Mouse (Mus musculus) lung, postnatal 14 days (tissue): ENCODE data around the gene Abca2.

Source experiments
- DNase-seq: peaks from one replicate; pipeline ENCODE4 v3.0.0; 2021

The Abca2 gene

DNA sequence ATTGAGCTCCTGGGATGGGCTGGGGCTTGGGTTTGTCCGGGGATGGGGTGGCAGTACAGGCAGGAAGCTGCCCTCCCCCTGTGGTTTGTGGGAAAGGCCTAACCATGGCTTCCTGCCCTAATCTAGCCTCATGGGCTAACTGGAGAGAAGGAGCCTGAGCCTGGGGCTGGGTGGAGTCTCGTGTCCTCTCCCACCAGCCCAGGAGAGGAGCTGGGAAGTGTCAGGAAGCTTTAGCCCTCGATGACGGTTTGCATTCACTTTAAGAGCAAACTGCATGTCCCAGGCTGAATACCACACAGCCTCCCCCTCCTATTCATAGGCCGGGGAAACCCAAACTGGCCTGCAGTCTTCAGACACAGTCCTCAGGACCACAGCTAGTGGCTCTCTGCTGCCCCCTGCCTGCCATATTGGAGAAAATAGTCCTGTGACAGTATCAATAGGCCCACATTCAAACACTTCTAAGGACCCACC is 1.7 kb upstream of the Abca2 start:
- peak; percentile 78 for DNase-seq

DNA sequence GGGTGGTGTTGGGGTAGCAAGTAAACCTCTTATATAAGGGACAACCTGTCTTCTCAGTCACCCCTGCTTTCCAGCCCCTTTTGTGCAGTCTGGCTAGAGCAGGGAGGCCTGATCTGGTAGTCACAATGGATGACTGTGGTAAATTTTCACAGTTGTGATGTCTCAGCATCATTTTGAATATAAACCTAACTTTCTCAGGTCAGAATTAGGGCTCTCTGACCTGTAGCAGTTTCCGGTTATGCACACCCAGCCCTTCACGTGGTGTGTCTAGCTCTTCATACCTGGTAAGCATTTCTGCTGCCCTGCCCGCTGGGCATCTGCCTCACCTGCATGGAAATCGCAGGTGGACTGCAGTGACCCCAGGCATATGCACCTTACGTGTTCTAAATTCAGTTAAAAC is 1.2 kb upstream of the Abca2 start:
- DNase-seq, result no peak

DNA sequence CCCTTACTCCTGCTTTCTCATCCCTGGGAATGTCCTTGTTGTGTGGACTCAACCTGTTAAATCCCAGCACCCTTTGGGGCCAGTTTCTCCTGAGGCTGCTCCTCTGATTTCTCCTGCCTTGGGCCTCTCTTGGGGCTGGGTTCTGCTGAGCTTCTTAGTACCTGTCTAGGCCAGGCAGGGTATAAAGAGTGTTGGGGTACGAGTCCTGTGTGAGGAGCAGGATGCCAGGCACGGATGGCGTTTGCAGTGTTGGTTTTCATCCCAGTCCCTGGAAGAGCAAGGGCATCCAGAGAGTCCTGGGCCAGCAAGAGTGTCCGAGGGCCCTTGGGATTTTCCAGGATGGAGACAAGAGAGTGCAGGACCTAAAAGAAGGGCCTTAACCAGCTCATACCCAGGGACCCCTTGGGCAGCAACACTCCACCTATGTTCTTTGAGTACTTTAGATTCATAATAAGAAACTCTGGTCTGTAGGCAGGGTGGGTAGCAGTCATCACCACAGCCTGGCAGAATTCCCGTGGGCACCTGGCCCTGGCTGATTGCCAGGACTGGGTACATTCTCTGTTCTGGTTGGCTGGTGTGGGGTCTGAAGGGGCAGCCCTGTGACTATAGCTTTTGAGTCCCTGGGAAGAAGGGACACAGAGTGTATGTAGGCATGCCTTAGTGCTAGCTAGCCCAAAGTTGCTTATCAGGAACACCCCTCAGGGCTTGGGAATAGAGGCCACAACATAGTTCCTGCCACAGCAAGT is 1.1 kb downstream of the Abca2 start:
- no peak for DNase-seq

DNA sequence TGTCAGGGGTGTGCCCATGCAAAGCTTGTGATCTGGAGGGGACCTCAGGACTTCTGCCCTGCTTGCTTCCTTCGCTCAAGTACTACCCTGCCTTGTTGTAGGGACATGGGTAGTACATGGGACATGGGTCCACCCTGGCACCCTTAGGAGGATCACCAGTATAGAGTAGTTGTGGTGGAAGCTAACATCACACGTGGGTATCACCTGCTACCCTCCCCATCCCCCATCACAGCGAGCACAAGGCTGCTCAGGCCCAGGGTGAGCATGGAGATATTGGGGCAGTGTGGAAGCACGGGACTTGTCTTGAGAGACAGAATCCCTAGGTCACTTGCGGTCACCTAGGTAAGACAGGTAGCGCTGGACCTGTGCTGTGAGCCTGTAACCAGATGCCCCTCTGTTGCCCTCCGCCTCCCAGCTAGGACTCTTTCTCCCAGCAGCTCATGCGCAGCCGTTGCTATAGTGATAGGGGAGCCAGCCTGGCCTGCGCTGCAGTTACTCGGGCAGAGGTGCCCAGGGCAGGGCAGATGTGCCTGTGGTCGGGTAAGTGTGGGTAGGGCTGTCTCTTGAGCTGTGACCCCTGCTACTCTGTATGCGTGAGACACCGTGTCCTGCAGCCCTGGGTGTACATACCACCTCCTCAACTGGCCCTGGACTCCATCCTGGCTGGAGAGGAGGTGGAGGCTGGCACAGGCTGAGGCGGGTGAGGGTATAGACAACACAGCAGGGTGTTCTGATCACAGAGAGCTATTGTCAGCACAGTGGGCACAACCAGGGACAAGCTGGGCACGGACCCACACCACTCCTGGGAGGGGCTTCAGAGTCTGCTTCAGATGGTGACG is 2.1 kb downstream of the Abca2 start:
- DNase-seq, result no peak

DNA sequence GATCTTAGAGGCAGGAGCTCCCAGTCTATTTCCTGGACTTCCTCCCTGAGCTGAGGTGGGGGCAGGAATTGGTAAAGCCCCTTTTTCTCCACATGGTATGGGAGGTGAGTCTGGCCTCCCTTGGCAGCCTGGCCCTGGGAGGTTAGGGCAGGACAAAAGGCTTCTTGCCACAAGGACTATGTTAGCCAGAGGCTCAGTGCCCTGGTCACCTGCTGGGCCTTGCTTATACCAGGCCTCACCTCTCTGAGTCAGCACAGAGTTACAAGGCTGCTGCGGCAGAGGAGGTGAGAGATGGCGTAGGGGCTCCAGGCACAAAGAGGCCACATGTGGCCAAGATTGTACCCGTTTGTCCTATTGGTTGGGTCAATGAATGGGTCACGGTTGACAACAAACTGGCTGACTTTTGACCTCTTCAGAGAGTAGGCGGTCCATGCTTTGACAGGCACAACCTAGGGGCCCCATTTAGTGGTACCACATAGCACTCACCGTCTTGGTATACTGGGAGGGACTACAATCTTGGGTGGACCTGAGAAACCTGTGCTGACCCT is 2.9 kb downstream of the Abca2 start:
- no peak for DNase-seq

DNA sequence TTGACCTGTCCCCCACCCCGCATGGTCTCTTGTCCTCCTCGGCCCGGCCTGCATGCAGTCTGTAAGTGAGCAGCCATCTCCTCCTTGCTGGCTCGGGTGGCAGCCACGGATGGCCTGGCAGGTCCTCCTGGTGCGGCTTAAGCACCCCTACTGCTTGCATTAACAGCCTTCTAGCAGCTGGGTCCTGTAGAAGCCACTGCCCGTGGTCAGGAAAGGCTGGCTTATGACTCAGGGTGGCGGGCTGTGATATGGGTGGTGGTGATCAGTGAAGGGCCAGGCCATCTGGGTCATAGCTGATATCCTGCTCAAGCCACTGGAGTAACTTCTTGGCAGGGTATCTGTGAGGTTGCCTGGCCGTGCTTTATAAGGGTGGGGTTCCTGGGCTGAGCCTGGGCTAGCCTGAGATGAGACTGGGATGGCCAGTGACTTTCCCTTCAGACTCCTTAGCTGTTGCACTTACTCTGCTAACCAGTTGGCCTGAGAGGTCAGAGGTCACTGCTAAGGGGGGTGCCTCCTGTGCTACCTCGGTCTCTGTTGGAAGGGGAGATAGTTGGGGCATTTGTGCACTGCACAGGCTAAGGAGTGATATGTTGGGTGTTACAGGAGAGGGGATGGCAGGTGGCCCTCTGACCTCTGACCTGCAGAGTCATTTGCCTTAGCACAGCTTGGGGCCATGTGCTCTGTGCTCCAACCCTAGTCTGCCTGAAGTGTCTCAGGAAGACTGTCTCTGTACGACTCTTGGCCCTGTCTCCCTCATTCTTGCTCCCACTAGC is 4.0 kb downstream of the Abca2 start:
- no peak for DNase-seq

DNA sequence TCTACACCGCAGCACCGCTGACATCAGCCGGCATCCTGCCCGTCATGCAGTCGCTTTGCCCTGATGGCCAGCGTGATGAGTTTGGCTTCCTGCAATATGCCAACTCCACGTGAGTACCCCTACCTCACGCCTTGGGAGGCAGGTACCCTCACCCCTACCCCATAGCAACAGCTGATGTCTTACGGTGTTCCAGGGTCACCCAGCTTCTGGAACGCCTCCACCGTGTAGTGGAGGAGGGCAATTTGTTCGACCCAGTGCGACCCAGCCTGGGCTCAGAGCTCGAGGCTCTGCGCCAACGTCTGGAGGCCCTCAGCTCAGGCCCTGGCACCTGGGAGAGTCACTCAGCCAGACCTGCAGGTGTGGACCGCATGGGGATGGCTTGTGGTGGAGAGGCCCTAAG is 4.6 kb downstream of the Abca2 start:
- no peak for DNase-seq

DNA sequence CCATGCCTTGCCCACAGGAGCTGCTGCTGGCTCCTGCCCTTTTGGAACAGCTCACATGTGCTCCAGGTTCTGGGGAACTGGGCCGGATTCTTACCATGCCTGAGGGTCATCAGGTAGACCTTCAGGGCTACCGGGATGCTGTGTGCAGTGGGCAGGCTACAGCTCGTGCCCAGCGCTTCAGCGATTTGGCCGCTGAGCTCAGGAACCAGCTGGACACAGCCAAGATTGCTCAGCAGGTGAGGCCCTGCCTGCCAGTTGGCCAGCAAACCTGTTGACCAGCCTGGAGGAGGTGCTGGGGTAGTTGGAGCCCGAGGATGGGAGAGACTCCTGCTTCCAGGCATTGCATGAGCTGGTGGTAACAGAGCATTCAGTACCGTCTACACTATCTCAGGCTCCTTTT is 5.8 kb downstream of the Abca2 start:
- no peak for DNase-seq

DNA sequence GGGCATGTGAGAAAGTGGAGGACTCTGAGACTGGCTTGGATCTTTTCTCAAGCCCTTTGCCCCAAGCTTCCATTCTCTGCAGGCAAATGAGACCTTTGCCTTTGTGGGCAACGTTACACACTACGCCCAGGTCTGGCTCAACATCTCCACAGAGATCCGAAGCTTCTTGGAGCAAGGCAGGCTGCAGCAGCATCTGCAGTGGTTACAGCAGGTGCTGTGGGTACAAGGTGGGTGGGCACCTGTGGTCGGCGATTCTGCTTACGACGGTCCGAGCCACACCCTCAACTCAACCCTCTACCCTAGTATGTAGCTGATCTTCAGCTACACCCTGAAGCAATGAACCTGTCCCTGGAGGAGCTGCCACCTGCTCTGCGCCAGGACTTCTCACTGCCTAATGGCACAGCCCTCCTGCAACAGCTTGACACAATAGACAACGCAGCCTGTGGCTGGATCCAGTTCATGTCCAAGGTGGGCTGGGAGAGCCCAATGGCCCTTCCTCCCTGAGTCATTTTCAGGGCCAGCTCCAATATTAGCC is 7.8 kb downstream of the Abca2 start:
- no peak for DNase-seq

DNA sequence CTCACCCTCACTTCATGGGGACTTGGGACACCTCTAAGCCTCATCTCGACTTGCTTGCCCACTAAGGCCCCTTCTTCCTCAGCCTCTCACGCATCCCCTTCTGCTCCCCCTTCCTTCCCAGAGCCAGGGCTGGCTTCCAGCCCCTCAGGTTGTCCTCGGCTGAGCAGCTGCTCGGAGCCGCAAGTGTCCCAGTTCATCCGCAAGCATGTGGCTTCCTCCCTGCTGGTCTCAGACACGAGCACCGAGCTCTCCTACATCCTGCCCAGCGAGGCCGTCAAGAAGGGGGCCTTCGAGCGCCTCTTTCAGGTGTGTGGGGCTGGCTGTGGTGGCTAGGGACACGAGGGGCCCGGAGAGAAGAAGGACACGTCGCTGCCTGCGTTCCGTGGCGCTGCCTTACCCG is 12.6 kb downstream of the Abca2 start:
- DNase-seq, result no peak

DNA sequence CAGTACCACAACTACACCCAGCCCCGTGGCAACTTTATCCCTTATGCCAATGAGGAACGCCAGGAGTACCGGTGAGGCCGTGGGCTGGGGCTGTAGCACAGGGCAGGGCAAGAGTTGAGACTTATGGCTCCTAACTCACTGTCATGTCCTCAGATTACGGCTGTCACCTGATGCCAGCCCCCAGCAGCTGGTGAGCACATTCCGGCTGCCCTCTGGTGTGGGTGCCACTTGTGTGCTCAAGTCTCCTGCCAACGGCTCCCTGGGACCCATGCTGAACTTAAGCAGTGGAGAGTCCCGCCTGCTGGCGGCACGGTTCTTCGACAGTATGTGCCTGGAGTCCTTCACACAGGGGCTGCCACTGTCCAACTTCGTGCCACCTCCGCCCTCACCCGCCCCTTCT is 14.2 kb downstream of the Abca2 start:
- no peak for DNase-seq

DNA sequence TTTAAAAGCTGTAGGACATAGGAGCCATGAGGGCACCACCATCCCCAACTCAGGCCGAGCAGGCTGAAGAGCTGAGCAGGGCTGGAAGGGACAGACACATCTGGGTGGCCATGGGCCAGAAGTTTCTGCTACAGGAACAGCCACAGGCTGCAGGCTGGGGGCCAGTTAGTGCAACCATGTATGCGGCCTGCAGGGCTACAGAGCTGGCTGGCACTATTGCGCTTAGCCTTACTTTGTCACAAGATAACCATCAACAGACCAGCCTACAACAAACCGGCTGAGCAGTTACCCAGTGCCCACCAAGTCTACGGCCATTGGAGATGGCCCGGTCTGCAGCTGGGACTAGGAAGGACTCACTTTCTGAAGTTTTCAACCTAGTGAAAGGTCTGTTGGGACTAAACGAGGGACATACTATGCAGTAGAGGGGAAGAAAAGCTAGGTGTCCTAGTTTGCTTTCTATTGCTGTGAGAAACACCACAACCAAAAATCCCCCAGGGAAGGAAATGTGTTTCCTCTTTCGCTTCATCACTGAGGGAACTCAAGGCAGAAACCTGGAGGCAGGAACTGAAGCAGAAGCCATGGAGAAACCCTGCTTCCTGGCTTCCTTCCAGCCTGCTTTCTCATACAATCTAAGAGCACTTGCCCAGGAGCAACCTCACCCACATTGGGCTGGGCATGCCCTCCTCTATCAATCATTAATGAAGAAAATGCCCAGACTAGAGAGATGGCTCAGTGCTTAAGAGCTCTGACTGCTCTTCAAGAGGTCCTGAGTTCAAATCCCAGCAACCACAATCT is 22.5 kb downstream of the Abca2 start:
- no peak for DNase-seq

DNA sequence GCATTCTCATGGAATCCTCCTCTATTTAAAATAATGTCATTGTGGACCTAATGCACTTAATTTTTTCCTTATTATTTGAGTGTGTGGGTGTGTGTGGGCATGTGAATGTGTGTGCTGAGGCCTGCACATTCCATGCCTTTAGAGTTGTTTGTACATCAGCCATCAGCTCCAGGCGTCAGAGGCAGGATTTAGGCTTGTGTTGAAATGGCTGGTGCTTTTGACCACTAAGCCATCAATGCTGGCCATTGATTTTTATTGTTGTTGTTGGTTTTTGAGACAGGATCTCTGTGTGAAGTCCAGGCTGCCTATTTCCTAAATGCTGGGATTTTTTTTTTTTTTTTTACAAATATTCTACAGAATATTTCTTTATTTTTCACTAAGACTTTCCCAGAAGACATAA is 24.4 kb downstream of the Abca2 start:
- no peak for DNase-seq

DNA sequence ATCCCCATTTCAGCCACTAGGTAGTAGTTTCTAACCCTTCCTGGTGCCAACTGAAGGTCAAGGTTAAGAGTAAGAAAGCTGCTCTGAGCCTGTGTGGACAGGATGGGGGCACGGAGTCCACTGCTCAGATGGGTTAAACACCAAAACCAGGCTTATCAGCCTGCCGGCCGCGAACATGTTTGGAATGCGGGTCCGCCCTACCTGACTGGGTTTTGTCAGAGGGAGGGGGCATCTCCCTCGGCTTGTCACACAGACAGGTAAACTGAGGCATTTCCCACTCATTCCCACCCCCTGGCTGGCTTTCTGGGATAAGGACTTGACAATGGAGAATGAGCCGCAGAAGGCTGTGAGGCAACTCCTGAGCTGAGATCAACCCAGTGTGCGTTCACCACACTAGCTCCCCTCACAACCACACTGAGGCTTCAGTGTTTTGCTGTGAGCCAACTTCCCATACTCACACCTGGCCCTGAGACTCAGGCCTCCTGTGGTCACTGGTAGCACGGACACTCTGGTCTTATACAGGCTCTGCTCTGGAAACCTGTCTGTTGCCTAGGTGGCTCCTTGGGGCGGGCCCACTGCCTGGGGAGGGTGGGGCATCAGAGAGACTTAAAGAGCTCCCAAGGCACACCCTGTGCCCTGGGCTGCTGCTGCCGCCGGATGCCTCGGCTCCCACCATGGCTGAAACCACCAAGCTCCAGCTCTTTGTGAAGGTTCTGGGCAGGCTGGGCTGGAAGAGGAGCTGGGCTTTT is 27.9 kb downstream of the Abca2 start, which contains the start of gene Clic3:
TSS of gene Clic3 (plus strand) at position 634 of the 749 bp plus-strand sequence.
- peak; percentile 67 for DNase-seq

DNA sequence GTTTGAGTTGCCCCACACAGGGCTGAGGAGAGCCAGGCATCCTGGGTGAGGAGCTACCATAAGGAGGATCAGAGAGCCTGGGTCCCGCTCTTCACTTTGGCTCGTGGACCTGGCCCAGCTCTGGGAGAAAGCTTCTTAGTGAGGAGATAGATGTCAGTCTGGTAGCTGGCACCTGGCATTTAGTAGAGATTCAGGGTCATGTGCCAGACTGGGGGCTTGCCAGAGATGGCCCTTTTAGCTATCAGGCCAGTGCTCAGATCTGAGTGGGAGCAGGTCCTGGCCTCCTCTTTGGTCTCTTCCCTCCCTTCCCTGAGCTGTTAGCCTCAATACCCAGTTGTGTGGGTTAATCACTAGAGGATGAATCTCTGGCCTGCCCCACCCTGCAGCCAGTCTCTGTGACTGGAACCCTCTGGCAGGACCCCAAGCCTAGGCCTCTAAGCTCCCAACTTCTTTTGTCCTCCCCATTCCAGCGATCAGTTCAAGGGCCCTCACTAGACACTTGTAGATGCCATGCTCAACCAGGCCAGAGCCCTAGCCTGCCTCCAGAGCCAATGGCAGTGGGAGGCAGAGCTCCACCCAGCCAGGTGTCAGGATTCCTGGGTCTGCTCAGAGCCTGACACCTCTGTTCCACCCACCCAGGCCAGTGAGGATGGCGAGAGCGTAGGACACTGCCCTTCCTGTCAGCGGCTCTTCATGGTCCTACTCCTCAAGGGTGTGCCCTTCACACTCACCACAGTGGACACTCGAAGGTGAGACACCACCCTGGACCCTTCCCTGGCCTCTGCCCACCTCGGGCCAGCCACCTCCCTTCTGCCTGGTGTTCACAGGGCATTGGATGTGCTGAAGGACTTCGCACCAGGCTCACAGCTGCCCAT is 28.8 kb downstream of the Abca2 start:
- DNase-seq, result peak; percentile 75

DNA sequence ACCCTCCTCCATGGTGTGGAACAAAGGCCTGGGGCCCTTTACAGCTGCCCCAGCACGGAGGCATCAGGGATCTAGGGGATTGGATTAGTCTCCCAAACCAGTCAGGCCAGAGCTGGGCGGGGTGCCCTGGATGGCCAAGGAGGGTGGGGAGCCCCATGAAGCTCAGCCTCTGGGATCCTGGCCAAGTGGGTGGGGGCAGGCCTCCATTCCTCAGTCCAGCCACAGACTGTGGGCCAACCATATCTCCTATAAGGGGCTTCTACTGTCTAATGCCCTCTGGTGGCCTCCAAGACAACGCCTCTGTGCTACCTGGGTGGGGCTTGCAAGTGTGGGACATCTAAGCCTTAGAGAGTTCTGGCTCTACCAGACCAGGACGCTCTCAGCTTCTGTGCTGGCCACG is 30.4 kb downstream of the Abca2 start:
- DNase-seq, result peak; percentile 75

DNA sequence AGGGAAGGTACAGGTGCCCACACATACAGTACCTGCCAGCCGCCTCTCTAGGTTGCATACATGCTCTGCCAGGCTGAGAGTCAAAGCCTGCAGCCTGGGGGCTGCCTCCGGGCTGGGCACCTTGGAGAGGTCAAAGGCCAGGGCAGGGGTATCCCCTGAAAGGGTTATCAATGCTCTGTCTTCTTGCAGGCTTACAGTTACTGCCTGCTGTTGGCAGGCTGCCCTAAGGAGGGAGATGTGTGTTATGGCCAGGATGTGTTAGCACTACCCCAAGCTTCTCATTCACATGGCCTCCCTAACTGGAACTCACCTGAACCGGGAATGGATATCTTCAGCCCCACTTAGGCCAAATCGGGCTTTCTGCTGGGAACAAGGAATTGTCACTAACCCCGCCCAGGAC is 31.6 kb downstream of the Abca2 start:
- no peak for DNase-seq

DNA sequence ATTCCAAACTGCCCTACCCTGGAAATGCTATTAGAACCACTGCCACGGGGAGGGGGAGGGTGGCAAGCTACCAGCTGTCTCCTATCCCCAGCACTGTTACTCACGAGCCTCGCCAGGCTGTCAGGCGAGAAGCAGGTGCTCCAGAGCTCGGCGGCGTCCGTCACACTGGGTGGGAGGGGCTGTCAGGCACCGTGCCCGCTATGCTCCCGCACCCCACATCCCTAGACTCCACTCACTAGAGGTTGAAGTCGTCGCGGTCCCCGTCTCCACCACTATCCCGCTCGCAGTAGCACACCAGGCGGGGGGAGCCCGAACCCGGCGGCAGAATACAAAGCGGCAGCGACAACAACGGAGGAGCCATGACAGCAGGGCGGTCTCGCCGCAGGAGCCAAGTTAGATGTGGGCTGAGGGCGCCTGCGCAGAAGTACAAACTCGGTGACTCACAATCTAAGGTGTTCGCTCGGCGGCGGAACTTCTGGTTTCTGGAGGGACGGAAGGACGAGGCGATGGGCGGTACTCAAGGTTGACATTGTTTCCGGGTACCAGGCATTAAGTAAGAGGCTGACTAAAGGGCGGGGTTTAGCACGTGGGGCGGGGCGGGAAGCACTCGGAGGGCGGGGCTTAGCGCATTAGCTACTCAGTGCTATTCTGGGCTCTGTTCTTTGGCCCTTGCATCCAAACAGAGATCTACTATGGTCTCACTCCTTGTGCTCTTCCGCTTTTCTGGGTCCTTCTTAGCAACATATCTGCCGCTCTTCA is 32.2 kb downstream of the Abca2 start, which contains the start of gene Paxx:
TSS of gene Paxx (minus strand) at position 544 of the 759 bp plus-strand sequence.
- DNase-seq, result peak; percentile 92

DNA sequence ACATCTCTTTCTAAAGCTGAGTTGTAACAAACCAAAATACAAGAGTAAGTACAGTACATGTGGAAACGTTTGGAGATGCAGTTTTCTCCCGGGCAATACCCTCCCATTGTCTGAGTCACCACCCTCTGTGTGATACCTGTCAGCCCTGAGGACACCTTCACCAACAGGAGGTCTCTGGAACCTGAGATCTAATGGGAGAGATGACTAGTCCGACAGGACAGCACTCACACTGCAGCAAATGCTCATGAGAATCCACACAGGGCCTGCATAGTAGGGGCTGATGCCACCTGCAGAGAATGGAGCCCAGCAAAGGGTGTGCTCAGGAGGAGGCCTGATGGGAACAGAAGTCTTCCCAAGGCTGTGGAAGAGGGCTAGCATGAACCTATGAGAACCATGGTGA is 32.9 kb downstream of the Abca2 start:
- DNase-seq, result no peak
